Mouse (Mus musculus): Measurements from ENCODE around the gene Tmem185b.

Gene Tmem185b

GRCm38 (mm10) chr1:119545671-119546070 is 19.7 kb downstream of the Tmem185b start:
- Histone ChIP-seq H3K27me3 (ENCODE audit: insufficient read depth, low read length) (no peaks in the 10 kb centered on the region), H3K4me3 (replicated peaks; ENCODE audit: low read length) (no peak overlapping the region), H3K36me3 (ENCODE audit: insufficient read depth, low read length) (peaks cover 58% of the 10 kb centered on the region), H3K4me1 (replicated peaks; ENCODE audit: low read depth, low read length) (peaks cover 15% of the 10 kb centered on the region), H3K9me3 (ENCODE audit: low read length) (no peaks in the 10 kb centered on the region)
- TF ChIP-seq CTCF (conservative IDR thresholded peaks at IDR 0.05; ENCODE audit: low read length): no peak
- TF ChIP-seq POU5F1 (IDR thresholded peaks at IDR 0.05; ENCODE audit: borderline replicate concordance, low read length): no peak
- TF ChIP-seq NANOG (IDR thresholded peaks at IDR 0.05; ENCODE audit: borderline replicate concordance, low read length): no peak

GRCm38 (mm10) chr1:119546490-119546889 is 20.5 kb downstream of the Tmem185b start:
- peaks cover 58% of the 10 kb centered on the region for H3K36me3 ChIP-seq (ENCODE audit: insufficient read depth, low read length)
- H3K4me1 ChIP-seq (replicated peaks; ENCODE audit: low read depth, low read length): peaks cover 15% of the 10 kb centered on the region
- no peak overlapping the region for H3K4me3 ChIP-seq (replicated peaks; ENCODE audit: low read length)
- TF ChIP-seq NANOG (IDR thresholded peaks at IDR 0.05; ENCODE audit: borderline replicate concordance, low read length): no peak
- no peak for TF ChIP-seq POU5F1 (IDR thresholded peaks at IDR 0.05; ENCODE audit: borderline replicate concordance, low read length)
- no peak for TF ChIP-seq CTCF (conservative IDR thresholded peaks at IDR 0.05; ENCODE audit: low read length)
- H3K9me3 ChIP-seq (ENCODE audit: low read length): no peaks in the 10 kb centered on the region
- H3K27me3 ChIP-seq (ENCODE audit: insufficient read depth, low read length): no peaks in the 10 kb centered on the region

- H3K36me3 ChIP-seq (ENCODE audit: insufficient read depth, low read length): peaks cover 52% of the 10 kb centered on the region
- no peak overlapping the region for H3K4me3 ChIP-seq (replicated peaks; ENCODE audit: low read length)
- H3K9me3 ChIP-seq (ENCODE audit: low read length): no peaks in the 10 kb centered on the region
- peaks cover 9% of the 10 kb centered on the region for H3K4me1 ChIP-seq (replicated peaks; ENCODE audit: low read depth, low read length)
- no peaks in the 10 kb centered on the region for H3K27me3 ChIP-seq (ENCODE audit: insufficient read depth, low read length)
- TF ChIP-seq POU5F1 (IDR thresholded peaks at IDR 0.05; ENCODE audit: borderline replicate concordance, low read length) (no peak), CTCF (conservative IDR thresholded peaks at IDR 0.05; ENCODE audit: low read length) (peak; percentile 77)
These were observed 22.8 kb downstream of the Tmem185b start for GRCm38 (mm10) chr1:119548668-119549326.

GRCm38 (mm10) chr1:119549327-119549689 is 23.3 kb downstream of the Tmem185b start:
- Histone ChIP-seq H3K9me3 (ENCODE audit: low read length) (no peaks in the 10 kb centered on the region), H3K4me3 (replicated peaks; ENCODE audit: low read length) (no peak overlapping the region), H3K36me3 (ENCODE audit: insufficient read depth, low read length) (peaks cover 53% of the 10 kb centered on the region), H3K4me1 (replicated peaks; ENCODE audit: low read depth, low read length) (peaks cover 7% of the 10 kb centered on the region), H3K27me3 (ENCODE audit: insufficient read depth, low read length) (no peaks in the 10 kb centered on the region)
- TF ChIP-seq CTCF (conservative IDR thresholded peaks at IDR 0.05; ENCODE audit: low read length): no peak
- TF ChIP-seq POU5F1 (IDR thresholded peaks at IDR 0.05; ENCODE audit: borderline replicate concordance, low read length): no peak
- TF ChIP-seq NANOG (IDR thresholded peaks at IDR 0.05; ENCODE audit: borderline replicate concordance, low read length): no peak

GRCm38 (mm10) chr1:119550064-119550463 is 24.1 kb downstream of the Tmem185b start:
- Histone ChIP-seq H3K36me3 (ENCODE audit: insufficient read depth, low read length) (peaks cover 60% of the 10 kb centered on the region), H3K27me3 (ENCODE audit: insufficient read depth, low read length) (no peaks in the 10 kb centered on the region), H3K4me1 (replicated peaks; ENCODE audit: low read depth, low read length) (peaks cover 7% of the 10 kb centered on the region), H3K4me3 (replicated peaks; ENCODE audit: low read length) (no peak overlapping the region), H3K9me3 (ENCODE audit: low read length) (no peaks in the 10 kb centered on the region)
- TF ChIP-seq CTCF (conservative IDR thresholded peaks at IDR 0.05; ENCODE audit: low read length) (no peak), NANOG (IDR thresholded peaks at IDR 0.05; ENCODE audit: borderline replicate concordance, low read length) (no peak)

GRCm38 (mm10) chr1:119551651-119552050 is 25.7 kb downstream of the Tmem185b start:
- no peak for TF ChIP-seq NANOG (IDR thresholded peaks at IDR 0.05; ENCODE audit: borderline replicate concordance, low read length)
- TF ChIP-seq POU5F1 (IDR thresholded peaks at IDR 0.05; ENCODE audit: borderline replicate concordance, low read length): no peak
- TF ChIP-seq CTCF (conservative IDR thresholded peaks at IDR 0.05; ENCODE audit: low read length): no peak
- H3K4me3 ChIP-seq (replicated peaks; ENCODE audit: low read length): no peak overlapping the region
- H3K36me3 ChIP-seq (ENCODE audit: insufficient read depth, low read length): peaks cover 62% of the 10 kb centered on the region
- H3K4me1 ChIP-seq (replicated peaks; ENCODE audit: low read depth, low read length): peaks cover 7% of the 10 kb centered on the region
- H3K27me3 ChIP-seq (ENCODE audit: insufficient read depth, low read length): 0 out of 2 replicates have a peak, but pooled peaks cover 2% of the 10 kb centered on the region
- no peaks in the 10 kb centered on the region for H3K9me3 ChIP-seq (ENCODE audit: low read length)

GRCm38 (mm10) chr1:119555651-119556050 is 29.7 kb downstream of the Tmem185b start:
- H3K36me3 ChIP-seq (ENCODE audit: insufficient read depth, low read length): peaks cover 50% of the 10 kb centered on the region
- 0 out of 2 replicates have a peak, but pooled peaks cover 2% of the 10 kb centered on the region for H3K27me3 ChIP-seq (ENCODE audit: insufficient read depth, low read length)
- H3K9me3 ChIP-seq (ENCODE audit: low read length): no peaks in the 10 kb centered on the region
- H3K4me3 ChIP-seq (replicated peaks; ENCODE audit: low read length): no peak overlapping the region
- no peaks in the 10 kb centered on the region for H3K4me1 ChIP-seq (replicated peaks; ENCODE audit: low read depth, low read length)
- no peak for TF ChIP-seq POU5F1 (IDR thresholded peaks at IDR 0.05; ENCODE audit: borderline replicate concordance, low read length)
- TF ChIP-seq CTCF (conservative IDR thresholded peaks at IDR 0.05; ENCODE audit: low read length): no peak
- TF ChIP-seq NANOG (IDR thresholded peaks at IDR 0.05; ENCODE audit: borderline replicate concordance, low read length): no peak

- H3K4me3 ChIP-seq (replicated peaks; ENCODE audit: low read length): no peak overlapping the region
- TF ChIP-seq POU5F1 (IDR thresholded peaks at IDR 0.05; ENCODE audit: borderline replicate concordance, low read length) (no peak), CTCF (conservative IDR thresholded peaks at IDR 0.05; ENCODE audit: low read length) (no peak), NANOG (IDR thresholded peaks at IDR 0.05; ENCODE audit: borderline replicate concordance, low read length) (no peak)
- no peaks in the 10 kb centered on the region for H3K9me3 ChIP-seq (ENCODE audit: low read length)
- peaks cover 59% of the 10 kb centered on the region for H3K36me3 ChIP-seq (ENCODE audit: insufficient read depth, low read length)
- H3K4me1 ChIP-seq (replicated peaks; ENCODE audit: low read depth, low read length): no peaks in the 10 kb centered on the region
- H3K27me3 ChIP-seq (ENCODE audit: insufficient read depth, low read length): 0 out of 2 replicates have a peak, but pooled peaks cover 2% of the 10 kb centered on the region
These were observed 31.9 kb downstream of the Tmem185b start for GRCm38 (mm10) chr1:119557641-119558395.

Measured in E14TG2a.4 (cell line).